Mouse (Mus musculus) erythroblast, adult 5-6 weeks (primary cell): ENCODE results near the gene Arid1a. TPM values are rescaled to one million over a fixed set of nuclear protein-coding genes. Genes with fewer than 3 reads are reported as not detected.
"Not testable (repeated sequence)": the region's sequence is repeated elsewhere in the genome, so short reads cannot be mapped to it uniquely, and the experiment has no call there.

Source experiments
- ATAC-seq: replicated peaks from 2 replicates; pipeline ENCODE4 v1.8.0; 2016; ENCODE audit warnings: moderate number of reproducible peaks, mild to moderate bottlenecking, moderate TSS enrichment, inconsistent platforms; ENCODE audit not compliant: poor library complexity, low FRiP score, severe bottlenecking
- total RNA-seq, 2 experiments: library from RNA; stranded (forward) in 1 of 2; stranded (reverse) in 1 of 2; fragments of 150-400 nt in 1 of 2; fragments of 200-764, 138-1000 nt in 1 of 2; gene quantifications; 2 replicates each; pipeline versions ENCODE4 v1.2.3 to v1.2.4; 2015 to 2017; ENCODE audit warnings: low replicate concordance in 2 of 2

Arid1a gene
- total RNA-seq, 2 experiments from 2014 or later = 27.2 to 31.1 TPM

DNA sequence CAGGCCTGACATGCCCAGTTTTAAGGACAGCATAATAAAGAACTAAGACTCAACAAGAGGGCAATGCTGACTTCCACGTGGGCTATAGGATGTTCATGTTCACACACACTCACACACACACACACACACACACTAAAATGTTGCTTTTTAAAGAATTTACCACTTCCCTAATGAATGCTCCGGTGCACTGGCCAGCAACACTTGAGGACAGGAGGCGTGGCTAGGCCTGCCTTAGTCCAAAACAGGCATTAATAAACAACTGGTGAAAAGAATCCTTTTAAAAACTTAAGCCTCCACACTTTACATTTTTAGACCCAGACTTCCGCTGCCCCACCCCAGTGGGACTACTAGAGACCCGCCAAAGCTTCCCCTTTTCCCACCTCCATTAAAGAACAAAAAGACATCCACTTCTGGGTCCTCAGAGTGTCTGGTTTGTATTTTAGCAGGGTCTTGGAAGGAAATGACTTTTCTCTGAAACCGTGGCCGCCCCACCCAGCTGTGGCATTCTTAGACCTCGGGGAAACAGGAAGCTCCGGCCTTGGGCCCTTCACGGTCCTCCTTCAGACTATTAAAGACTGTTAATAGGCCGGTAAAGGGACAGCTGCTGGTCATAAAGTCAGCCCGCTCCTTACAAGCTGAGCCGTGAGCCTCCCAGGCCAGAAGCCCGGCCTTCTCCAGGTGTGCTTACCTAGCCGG, 96.9 kb downstream of the Arid1a start:
- ATAC-seq = no peak

DNA sequence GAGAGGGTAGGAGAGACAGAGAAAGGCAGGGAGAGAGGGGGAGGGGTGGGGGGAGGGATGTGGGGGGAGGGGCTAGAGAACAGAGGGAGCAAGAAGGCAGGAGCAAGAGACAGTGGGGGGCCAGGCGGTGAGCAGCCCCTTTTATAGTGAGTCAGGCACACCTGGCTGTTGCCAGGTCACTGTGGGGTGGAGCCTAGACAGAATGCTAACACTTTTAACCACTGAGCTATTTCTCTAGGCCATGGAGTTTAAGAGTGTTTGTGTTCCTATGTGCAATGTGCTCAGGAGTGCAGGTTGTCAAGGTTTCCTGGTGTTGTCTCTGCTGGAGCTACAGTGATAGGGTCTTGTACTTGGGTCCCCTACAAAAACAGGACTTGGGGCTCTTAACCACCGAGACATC, 97.8 kb downstream of the Arid1a start:
- no peak for ATAC-seq

DNA sequence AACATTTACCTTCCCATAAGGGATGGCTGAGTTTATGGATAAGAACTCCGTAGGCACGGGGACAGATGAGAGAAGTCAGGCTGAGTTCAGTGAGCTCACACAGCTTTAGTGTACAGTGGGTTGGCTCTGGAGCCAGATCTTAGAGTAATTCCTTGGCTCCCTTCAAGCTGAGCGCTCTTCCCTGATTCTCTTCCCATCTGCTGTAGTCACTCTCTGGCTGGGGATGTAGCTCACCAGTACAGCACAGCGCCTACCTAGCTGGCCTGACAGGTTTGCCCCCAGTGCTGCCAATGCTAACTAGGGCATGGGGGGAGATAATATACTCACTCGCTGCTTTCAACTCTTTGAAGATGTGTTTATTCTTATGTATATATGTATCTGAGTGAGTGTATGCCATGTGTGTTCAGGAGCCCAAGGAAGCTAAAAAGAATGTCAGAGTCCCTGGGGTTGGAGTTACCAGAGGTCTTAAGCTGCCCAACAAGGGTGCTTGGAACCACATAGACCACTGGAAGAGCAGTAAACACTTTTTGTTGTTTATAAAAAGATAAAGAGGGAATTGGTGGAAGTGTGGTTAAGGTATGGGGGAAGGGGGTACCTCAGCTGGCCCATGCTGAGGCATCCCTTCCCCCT, 98.6 kb downstream of the Arid1a start:
- no peak for ATAC-seq

DNA sequence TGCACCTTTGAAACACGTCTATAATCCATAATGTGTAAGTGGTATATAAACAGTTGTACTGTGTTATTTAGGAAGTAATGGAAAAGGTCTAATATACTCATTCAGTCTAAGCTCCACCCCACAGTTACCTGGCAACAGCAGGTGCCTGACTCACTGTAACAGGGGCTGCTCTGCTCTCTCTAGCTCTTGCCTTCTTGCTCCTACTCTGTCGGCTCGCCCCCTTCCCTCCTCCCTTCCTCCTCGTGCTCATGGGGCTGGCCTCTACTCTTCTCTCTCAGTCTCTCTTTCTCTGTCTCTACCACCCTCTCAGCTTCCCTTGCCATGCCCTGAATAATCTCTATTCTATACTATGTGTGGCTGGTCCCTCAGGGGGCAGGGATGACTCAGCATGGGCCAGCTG, 99.6 kb downstream of the Arid1a start:
- ATAC-seq = no peak

DNA sequence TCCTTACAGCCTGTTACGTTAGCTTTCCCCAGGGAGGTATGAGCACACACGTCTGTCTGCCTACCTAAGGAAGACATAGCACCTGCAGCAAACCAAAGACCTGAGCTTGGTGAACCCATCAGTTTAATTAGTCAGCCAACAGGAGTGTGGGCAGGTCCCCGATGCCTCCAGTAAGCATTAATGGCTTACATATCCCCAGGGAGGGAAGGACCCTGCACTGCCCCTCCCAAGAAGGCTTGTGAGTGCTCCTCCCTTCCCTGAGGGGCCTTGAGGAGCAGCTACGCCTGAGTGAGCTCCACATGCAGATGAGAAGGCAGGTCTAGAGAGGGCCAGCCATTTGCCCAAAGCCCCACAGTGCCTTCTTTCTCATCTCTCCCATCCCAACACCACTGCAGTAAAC, 100.3 kb downstream of the Arid1a start:
- no peak for ATAC-seq

DNA sequence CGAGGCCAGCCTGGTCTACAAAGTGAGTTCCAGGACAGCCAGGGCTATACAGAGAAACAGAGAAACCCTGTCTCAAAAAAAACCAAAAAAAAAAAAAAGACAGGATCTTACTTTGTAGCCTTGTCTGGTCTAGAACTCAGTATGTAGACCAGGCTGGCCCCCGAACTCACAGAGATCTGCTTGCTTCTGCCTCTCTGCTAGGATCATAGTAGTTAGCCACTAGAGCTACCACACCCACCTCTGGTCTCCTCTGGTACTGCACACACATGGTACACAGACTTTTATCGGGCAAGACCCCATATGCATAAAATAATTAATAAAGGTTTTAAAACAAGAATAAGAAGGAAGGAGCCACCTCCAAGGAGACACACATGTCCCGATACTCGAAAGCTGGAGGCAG, 102.5 kb downstream of the Arid1a start:
- not testable (repeated sequence) for ATAC-seq

DNA sequence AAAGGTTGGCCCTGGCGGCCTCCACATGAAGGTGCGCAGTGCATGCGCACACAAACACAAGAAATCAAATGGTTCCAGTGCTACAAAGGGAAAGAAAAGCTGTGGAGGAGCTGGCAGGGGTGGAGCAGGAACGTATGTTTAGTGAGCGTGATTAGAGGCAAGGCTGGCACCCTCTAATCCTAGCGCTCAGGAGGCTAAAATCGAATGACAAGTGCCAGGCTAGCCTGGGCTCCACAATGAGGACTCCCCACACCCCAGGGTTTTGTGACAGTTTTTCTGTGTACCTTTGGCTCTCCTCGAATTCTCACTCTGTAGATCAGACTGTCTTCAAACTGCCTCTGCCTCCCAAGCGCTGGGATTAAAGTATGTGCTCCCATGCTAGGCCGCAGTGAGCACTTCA, 103.8 kb downstream of the Arid1a start:
- no peak for ATAC-seq

DNA sequence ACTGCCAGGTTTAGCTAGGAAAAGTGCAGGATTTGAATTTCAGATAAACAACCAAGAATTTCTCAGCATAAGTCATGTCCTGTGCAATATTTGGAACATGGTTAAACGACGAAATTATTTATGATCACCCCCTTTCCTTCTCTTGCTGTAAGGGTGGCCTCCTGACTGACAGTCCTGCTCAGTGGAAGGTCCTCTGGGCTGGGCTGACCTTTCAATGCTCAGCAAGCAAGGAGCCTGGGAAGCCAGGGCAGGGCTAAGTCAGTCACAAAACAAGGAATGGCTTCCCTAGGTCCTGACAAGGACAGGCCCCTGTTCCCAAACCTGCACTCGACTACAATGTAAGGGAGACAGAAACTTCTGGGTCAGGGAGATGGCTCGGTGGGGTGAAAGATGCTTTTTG, 104.6 kb downstream of the Arid1a start:
- ATAC-seq = no peak

DNA sequence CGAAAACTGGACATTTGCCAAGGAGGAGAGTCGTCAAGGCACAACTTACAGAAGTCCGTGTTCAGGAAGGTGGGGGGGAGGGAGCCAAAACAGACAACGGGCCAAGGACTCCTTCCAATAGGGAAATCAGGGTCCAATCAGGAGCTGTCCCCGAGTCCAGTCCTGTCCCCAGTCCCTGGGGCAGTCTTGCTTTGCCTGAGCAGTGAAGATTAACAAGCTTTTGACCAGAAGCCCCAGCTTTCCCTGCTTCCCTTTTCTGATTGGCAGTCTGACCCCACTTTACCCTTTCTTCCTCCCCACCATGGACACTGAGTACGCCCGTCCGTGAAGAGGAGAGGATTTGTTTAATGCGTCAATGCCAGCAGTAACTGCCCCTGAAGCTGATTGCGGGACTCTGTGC, 105.1 kb downstream of the Arid1a start:
- ATAC-seq = no peak

DNA sequence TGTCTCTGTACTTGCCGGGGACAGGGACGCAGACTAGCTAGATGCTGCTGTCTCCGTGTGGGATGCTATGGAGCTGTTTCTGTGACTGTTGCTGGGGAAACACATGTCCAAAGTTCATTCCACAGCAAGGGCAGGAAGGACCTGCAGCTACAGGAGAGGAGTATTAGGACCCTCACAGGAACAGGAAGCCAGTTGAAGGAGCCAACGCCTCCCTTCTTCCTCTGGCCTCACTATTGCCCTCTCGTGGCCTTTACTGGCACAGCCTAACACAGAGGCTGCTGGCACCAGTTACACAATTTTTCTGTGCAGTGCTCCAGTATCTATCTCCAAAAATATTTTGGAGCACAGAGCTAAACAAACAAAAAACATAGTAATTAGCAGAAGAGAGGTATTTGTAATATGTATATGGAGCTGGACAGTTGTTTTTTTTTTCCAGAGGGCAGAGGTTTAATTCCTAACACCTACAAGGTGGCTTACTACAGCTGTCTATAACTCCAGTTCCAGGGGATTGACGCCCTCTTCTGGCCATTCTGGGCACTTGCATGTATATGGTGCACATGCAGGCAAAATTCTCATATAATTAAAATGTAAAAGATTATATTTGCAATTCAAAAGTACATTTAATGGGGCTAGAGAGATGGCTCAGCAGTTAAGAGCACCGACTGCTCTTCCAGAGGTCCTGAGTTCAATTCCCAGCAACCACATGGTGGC, 106.4 kb downstream of the Arid1a start, which contains the start of gene Zdhhc18:
Gene Zdhhc18 (minus strand): TSS at position 166 of the 711 bp plus-strand sequence.
- ATAC-seq = peak; percentile 93

DNA sequence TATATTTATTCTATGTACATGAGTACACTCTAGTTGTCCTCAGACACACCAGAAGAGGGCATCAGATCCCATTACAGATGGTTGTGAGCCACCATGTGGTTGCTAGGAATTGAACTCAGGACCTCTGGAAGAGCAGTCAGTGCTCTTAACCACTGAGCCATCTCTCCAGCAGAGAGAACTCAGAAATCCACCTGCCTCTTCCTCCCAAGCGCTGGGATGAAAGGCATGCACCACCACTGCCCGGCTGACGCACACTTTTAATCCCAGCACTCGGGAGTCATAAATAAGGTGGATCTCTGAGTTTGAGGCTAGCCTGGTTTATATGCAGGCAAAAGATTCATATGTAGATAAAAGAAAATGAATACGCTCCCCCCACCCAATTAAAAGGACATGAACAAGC, 107.1 kb downstream of the Arid1a start:
- not testable (repeated sequence) for ATAC-seq

DNA sequence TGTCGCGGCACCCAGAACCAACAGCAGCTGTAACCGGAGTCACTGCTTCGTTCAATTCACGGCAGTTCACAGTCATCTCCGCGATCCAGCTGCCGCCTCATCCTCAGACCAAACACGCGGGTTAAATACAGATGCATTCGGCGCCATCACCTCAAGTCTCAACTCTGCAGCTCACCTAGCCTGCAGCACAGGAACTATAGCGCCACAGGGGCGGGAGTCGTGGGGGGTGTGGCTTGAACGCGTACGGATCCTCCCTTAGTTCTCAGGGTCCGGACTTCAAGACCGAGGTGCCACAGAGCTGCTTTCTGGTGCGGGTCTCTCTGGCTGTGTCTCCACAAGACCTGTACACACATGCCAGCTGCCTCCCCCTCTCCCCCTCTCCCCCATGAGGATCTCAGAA, 110.9 kb downstream of the Arid1a start:
- ATAC-seq = no peak

DNA sequence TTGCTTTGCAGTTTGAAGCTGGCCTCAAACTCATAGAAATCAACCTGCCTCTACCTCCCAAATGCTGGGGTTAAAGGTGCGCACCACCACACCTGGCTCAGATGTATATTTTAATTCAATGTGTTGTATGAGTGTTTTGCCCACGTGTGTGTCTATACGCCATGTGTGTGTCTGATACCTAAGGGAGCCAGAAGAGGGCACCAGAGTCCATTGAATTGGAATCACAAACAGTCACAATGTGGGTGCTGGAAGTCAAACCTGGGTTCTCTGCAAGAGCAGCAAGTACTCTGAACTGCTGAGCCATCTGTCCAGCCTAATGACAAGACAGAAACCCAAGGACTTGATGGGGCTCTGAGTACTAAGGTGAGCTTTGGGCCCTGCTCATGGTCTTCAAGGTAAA, 111.4 kb downstream of the Arid1a start:
- no peak for ATAC-seq

DNA sequence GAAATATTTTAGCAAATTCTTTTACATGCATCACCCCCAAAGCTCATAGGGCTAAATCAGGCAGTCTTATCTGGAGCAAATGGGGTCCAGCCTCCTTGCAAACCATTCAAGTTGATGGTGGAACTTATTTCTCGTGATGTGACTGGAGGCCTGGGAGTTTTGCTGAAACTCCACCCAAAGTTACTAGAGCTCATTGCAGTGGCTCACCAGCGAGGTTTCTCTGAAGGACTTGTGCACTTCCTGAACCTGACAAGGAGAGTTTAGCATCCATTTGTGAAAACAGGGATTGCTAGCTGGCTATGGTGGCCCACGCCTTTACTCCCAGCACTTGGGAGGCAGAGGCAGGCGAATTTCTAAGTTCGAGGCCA, 122.5 kb downstream of the Arid1a start:
- no peak for ATAC-seq

DNA sequence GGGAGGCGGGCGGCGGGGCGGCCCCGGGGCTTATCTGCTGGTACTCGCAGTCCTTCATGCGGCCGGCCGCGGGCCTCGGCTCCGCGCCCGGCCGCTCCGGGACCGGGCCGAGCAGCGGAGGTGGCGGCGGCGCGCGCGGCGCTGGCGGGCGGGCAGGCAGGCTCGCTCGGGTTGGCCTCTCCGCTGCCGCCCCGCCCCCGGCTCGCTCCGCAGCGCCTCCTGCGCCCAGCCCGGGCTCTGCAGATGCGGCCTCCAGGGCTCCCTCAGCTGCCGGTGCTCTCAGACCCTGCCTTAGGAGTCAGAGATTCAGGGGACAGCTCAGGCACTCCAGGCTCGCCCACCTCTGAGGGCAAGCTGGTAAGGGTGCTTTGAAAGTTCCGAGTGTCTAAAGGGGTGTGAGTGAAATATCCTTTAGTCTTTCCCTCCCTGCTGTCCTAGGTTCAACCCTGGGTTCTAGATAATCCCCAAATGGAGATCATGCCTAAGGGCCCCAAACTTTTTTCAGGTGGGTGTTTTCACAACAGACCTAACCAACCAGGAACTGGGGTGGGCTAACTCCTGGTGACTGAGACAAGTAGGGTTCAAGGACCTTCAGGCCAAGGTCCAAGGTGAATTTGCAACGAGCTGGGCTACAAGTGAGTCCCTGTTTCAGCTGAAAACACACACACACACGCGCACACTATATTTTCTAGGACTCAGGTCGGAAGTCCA, 123.1 kb downstream of the Arid1a start:
- peak; percentile 95 for ATAC-seq

DNA sequence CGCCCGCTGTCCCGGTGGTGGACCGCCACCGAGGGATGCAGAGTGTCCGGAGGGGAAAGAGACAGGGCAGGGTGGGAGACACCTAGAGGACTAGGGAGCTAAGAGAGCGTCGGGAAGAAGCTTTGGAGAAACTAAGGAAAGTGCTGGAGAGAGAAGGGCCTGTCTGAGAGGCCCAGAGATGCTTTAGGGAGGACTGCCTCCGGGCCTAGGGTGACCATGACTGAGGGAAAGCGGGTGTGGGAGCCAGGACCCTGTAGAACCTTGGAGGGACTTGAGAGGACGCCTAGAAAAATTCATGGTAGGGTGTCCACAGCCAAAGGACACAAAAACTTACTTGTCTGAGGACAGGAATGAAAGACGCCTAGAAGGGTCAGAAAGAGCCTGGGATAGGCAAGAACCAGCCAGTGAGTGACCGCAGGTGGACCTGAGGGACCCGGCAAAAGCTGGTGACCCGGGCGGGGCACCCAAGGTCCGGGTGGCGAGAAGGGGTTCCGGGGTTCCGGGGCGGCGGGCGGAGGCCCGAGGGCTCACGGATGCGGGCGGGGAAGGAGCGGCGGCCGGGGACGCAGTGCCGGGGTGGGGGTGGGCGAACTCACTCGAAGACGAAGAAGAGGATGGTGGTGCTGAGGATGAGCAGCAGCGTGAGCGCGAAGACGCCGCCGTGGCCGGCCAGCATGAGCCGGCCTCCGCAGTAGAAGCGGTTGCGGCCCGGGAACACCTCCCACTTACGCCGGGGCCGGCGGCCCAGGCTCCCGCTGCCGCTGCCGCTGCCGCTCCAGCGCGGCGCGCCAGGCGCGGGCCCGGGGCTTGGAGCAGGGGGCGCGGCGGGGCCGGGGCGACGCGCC, 123.9 kb downstream of the Arid1a start:
- ATAC-seq = peak; percentile 39; the same call in 1 of the 2 replicates

DNA sequence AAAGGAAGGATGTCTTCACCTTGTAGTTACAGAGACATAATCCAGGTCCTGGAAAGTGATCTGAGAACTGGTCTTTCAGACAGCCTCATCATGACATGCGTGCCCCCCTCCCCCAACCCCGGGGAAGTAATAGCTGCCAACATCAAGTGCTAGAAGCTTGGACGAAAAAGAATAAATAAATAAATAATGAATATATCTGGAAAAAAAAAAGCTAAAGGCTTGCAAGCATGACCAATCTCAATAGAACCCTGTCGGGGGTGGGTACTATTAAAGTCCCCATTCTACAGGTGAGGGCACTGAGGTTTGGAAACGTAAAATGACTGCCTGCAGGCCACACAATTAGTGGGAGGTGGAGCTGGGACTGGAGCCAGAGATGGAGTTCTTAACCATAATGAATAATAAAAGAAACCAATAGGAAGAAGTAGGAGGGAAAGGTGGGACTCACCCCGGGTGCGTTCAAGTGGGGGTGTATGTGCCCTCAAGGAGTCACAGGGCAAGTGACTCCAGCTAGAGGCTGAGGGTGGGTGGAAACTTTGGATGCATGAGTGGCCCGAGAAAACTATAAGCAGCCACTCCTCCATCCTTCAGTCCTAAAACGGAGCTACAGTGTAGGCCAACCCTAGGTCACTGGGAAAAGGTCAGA, 124.7 kb downstream of the Arid1a start:
- ATAC-seq = peak; percentile 4; the same call in 1 of the 2 replicates

DNA sequence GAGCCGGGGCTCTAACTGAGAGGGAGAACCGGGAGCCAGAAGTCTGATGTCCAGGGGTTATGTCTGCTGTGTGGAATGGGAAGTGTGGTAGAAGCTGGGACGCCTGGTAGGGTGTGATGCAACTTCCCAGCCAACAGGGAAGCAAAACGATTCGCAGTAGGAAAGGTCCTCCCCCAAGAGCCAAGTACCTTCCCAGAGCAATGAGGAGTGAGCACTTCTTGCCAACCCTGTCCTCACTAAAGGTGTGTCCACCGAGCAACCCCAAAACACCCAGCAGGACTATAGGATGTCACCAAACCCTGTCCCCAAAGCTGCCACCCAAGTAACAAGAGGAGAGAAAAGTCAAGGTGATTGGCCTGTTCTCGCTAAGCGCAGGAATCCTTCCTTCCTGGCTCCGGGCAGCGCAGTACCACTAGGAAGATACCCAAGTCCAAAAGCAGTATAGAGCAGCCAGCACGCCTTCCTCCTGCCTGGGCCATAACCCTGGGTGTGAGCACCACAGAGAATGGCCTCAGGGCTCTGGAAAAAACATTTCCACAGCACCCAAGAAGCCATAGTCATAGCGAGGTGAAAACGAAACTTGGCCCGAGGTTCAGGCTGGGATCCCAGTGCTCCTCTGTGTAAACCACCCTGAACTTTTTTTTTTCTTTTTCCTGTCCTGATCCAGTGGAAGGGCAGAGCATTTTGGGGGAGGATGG, 125.3 kb downstream of the Arid1a start:
- no peak for ATAC-seq
